Mouse (Mus musculus) effector memory CD4-positive, alpha-beta T cell, adult 5 months (primary cell): ENCODE results near the gene Tnfaip3. TPM values are rescaled to one million over a fixed set of nuclear protein-coding genes. Genes with fewer than 3 reads are reported as not detected.

Source experiments
- polyA plus RNA-seq: library from polyadenylated mRNA; unstranded; fragments of 100-300 nt; shearing (Covaris generic); gene quantifications from one replicate; pipeline ENCODE4 v1.2.1, GENCODE M21; 2017

The Tnfaip3 gene
- 2,690 TPM for polyA plus RNA-seq

DNA sequence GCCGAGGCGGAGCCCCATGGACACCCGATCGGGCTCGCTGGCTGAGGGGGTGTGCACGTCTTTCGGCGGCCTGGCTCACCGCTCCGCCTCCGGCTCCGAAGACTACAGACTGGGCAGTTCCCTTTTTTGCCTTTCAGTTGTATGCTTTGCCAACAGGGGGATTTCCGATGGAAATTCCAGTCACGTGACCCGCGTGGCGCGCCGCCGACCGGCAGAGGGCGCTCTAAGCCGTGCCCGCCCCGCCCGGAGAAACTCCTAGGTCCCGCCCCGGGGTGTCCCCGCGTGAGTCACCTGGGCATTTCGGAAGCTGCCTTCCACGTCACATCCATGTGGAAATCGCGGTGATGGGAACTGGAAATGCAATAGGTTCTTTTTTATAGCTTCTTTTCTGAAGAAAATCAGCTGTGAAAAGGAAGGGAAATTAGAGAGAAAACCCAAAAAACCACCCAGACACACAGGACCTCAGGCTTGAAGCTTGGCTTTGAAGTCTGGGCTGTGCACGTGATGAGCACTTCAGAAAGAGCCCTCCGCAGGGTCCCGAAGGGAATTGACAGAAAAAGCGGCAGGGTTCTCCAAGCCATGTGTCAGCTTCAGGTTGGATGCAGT, at the start of gene Tnfaip3:
Gene Tnfaip3, minus strand, starts transcription at position 401 of the 606 bp plus-strand sequence.

Other genes with a start within 250 kb of the Tnfaip3 start
- not detected for gene Gm4922, start 228.9 kb downstream of the Tnfaip3 start, polyA plus RNA-seq
- 2.5 TPM for gene Perp, start 170.6 kb downstream of the Tnfaip3 start, polyA plus RNA-seq